Mouse (Mus musculus) thymus, postnatal 0 days (tissue): ENCODE measurements around the gene Renbp. TPM values are rescaled to one million over a fixed set of nuclear protein-coding genes. Genes with fewer than 3 reads are reported as not detected.

Source experiments
- DNase-seq: peaks from one replicate; pipeline ENCODE4 v3.0.0-alpha.2; 2015; ENCODE audit warnings: low spot score
- polyA plus RNA-seq: library from polyadenylated mRNA; unstranded; fragments of >200 nt; fragmentation: Nextera tagmentation; extraction: Ambion mirVana; gene quantifications from 2 replicates; pipeline ENCODE4 v1.2.1, GENCODE M21; 2015

Renbp gene
- polyA plus RNA-seq, 1 experiment from 2014 or later: 43.5 TPM

GRCm38 (mm10) chrX:73921285-73921822 is 9.3 kb downstream of the Renbp start:
- DNase-seq: no peak

GRCm38 (mm10) chrX:73918631-73919030 is 12.0 kb downstream of the Renbp start:
- DNase-seq: no peak

GRCm38 (mm10) chrX:73916945-73917344 is 13.7 kb downstream of the Renbp start:
- DNase-seq: no peak

GRCm38 (mm10) chrX:73914827-73915703 is 15.6 kb downstream of the Renbp start:
- DNase-seq: peak; percentile 94

GRCm38 (mm10) chrX:73911588-73911987 is 19.1 kb downstream of the Renbp start:
- DNase-seq: peak; percentile 81

- peak; percentile 83 for DNase-seq
Measured at GRCm38 (mm10) chrX:73911156-73911555, 19.5 kb downstream of the Renbp start.

- DNase-seq: peak; percentile 38
Measured at GRCm38 (mm10) chrX:73910451-73910850, 20.2 kb downstream of the Renbp start.

- no peak for DNase-seq
Measured at GRCm38 (mm10) chrX:73910049-73910448, 20.6 kb downstream of the Renbp start.

GRCm38 (mm10) chrX:73897959-73898358 is 32.7 kb downstream of the Renbp start:
- no peak for DNase-seq

GRCm38 (mm10) chrX:73895719-73896118 is 34.9 kb downstream of the Renbp start, which contains the start of gene L1cam:
TSS of gene L1cam (minus strand) at chrX:73896105.
- peak; percentile 41 for DNase-seq

GRCm38 (mm10) chrX:73892833-73893232 is 37.8 kb downstream of the Renbp start:
- DNase-seq: no peak

- no peak for DNase-seq
Measured at GRCm38 (mm10) chrX:73891551-73892152, 39.0 kb downstream of the Renbp start, which contains the start of gene Avpr2. TSS of gene Avpr2 (plus strand) at chrX:73892102.

GRCm38 (mm10) chrX:73881463-73881862 is 49.2 kb downstream of the Renbp start:
- no peak for DNase-seq

GRCm38 (mm10) chrX:73881036-73881427 is 49.6 kb downstream of the Renbp start:
- no peak for DNase-seq

GRCm38 (mm10) chrX:73880194-73881035 is 50.2 kb downstream of the Renbp start:
- peak; percentile 47 for DNase-seq

- DNase-seq: no peak
Measured at GRCm38 (mm10) chrX:73877014-73877413, 53.6 kb downstream of the Renbp start.

- DNase-seq: no peak
Measured at GRCm38 (mm10) chrX:73875881-73876280, 54.8 kb downstream of the Renbp start.
